Mouse (Mus musculus): ENCODE measurements around the gene Sox18.
A peak's percentile ranks its signal among the peaks of the same experiment; 100 is the strongest.

- TF ChIP-seq CTCF (IDR thresholded peaks at IDR 0.05): peak; percentile 65
- peak; percentile 62 for TF ChIP-seq POLR2A (IDR thresholded peaks at IDR 0.05; ENCODE audit: insufficient read depth, low read depth, low read length)
- no peak for TF ChIP-seq EP300 (IDR thresholded peaks at IDR 0.05; ENCODE audit: insufficient read depth, low read depth, low read length)
Observed at GRCm38 (mm10) chr2:181679951-181680715, 8.7 kb upstream of the Sox18 start, which contains the start of gene Tcea2.
